Mouse (Mus musculus) stomach, embryonic 14.5 days (tissue): ENCODE measurements around the gene Parva. TPM values are rescaled to one million over a fixed set of nuclear protein-coding genes. Genes with fewer than 3 reads are reported as not detected.
A peak's percentile ranks its signal among the peaks of the same experiment; 100 is the strongest.

Experiments
- ATAC-seq: fragments of 200-750 bp; cut with Nextera tagmentation; 2 replicates; pipeline ENCODE4 v1.8.0; 2017; ENCODE audit warnings: low read depth, moderate TSS enrichment; ENCODE audit not compliant: insufficient number of reproducible peaks, insufficient read depth, low FRiP score
- H3K27ac ChIP-seq: fragments of 300-500 bp; sonication (generic); 2 replicates; pipeline ENCODE4 v1.5.1; 2014; ENCODE audit warnings: mild to moderate bottlenecking, low read length, moderate library complexity, mixed read lengths
- H3K27me3 ChIP-seq: fragments of 300-500 bp; sonication (generic); 2 replicates; pipeline ENCODE4 v1.6.1; 2014; ENCODE audit warnings: low read length, control low read depth, mixed read lengths; ENCODE audit not compliant: control insufficient read depth, insufficient read depth
- H3K36me3 ChIP-seq: fragments of 300-500 bp; sonication (generic); 2 replicates; pipeline ENCODE4 v1.6.1; 2014; ENCODE audit warnings: mild to moderate bottlenecking, control low read depth, low read length, moderate library complexity, mixed read lengths; ENCODE audit not compliant: control insufficient read depth, insufficient read depth
- H3K4me1 ChIP-seq: fragments of 300-500 bp; sonication (generic); 2 replicates; pipeline ENCODE4 v1.6.1; 2014; ENCODE audit warnings: low read length, control low read depth, mixed read lengths; ENCODE audit not compliant: control insufficient read depth, insufficient read depth
- H3K4me2 ChIP-seq: fragments of 300-500 bp; sonication (generic); replicated peaks from 2 replicates; pipeline ENCODE4 v1.6.1; 2014; ENCODE audit warnings: low read depth, low read length, control low read depth
- H3K4me3 ChIP-seq: fragments of 300-500 bp; sonication (generic); 2 replicates; pipeline ENCODE4 v1.5.1; 2014; ENCODE audit warnings: low read depth, low read length, control low read depth
- H3K9ac ChIP-seq: fragments of 300-500 bp; sonication (generic); replicated peaks from 2 replicates; pipeline ENCODE4 v1.6.1; 2014; ENCODE audit warnings: low read depth, mild to moderate bottlenecking, control low read depth, low read length, moderate library complexity, mixed read lengths
- H3K9me3 ChIP-seq: fragments of 300-500 bp; sonication (generic); 2 replicates; pipeline ENCODE4 v1.6.1; 2016; ENCODE audit warnings: low read depth, low read length, control low read depth; ENCODE audit not compliant: control insufficient read depth
- WGBS: fragments of 180-500 bp; shearing (Covaris S2); extraction: QIAGEN DNeasy Blood & Tissue Kit; methylation state at CpG from one replicate; pipeline ENCODE4 v1.1.7; 2014; 5-methylcytosine and 5-hydroxymethylcytosine counted together
- polyA plus RNA-seq: library from polyadenylated mRNA; unstranded; fragments of >200 nt; fragmentation: Nextera tagmentation; extraction: Ambion mirVana; gene quantifications from 2 replicates; pipeline ENCODE4 v1.2.1, GENCODE M21; 2014

The Parva gene
- polyA plus RNA-seq, 1 experiment from 2014 or later: 128 TPM

DNA sequence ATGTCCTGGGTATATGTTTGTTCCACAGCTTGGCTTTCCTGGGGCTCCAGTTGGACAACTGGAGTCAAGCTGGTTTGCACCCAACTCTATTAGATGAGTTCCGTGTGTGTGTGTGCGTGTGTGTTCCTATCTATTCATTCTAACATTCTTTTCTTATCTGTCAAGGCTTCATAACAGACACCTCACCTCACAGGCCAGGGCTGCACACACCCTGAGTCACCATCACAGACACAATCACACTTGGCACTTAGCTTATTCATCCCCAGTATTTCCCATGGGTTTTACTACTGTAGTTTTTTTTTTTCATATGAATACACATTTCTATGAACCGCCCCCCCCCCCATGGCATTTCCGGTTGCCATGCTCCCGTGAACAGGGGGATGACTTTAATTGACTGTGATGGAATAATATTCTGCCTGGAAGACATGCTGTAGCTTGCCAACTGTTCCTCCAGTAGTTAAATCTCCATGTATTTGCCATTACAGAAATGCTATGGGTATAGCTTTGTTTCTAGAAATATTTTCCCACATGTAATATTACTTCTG lies 28.3 kb downstream of the Parva start:
- Histone ChIP-seq H3K4me2 (no peak overlapping the region), H3K9me3 (no peaks in the 10 kb centered on the region), H3K4me1 (peaks cover 38% of the 10 kb centered on the region), H3K9ac (no peak overlapping the region), H3K27ac (no peak overlapping the region), H3K27me3 (no peaks in the 10 kb centered on the region), H3K36me3 (no peaks in the 10 kb centered on the region), H3K4me3 (no peak overlapping the region)
- no peak for ATAC-seq
- WGBS: 78% methylated on average over 5 of the region's 5 CpGs

DNA sequence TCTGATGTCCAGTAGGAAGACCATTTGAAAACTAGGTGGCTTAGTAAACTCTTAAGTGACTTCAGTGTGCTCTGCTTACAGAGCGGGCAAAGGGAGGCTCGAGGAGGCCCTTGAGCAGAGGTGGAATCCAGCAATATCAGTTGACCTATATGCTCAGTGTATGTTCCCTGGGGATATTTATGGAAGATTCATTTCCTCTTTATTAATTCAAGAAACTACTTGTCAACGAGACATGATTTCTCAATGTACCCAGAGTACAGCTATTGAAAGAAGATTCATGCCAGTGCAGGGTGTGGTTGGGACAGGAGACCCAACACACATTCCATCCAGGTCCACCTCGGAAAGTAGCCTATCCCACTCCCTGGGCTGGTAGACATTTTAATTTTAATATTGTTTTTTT lies 30.1 kb downstream of the Parva start:
- no peak overlapping the region for H3K9ac ChIP-seq
- WGBS: 78% methylated on average over 4 of the region's 4 CpGs
- H3K4me1 ChIP-seq: peaks cover 36% of the 10 kb centered on the region

DNA sequence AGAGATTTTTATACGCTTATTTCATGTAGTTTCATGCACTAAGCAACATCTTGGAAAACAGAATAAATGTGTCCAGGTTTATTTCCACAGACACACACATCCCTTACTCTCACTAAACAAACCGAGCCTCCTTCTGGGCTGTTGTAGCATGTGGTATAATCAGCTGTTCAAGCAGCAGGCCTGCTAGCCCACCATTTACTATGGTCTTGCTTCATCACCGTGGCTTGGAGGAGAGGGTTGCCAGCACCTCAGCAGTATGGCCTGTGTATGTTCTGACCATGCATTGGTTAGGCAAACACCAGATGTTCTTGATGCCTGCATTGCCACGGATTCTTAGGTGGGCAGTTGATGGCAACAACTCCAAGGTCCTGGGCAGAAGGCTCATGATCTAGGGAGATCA lies 30.6 kb downstream of the Parva start:
- no peak overlapping the region for H3K9ac ChIP-seq
- H3K9me3 ChIP-seq: no peaks in the 10 kb centered on the region
- H3K4me2 ChIP-seq: no peak overlapping the region
- H3K36me3 ChIP-seq: no peaks in the 10 kb centered on the region
- no peak overlapping the region for H3K27ac ChIP-seq
- no peaks in the 10 kb centered on the region for H3K27me3 ChIP-seq
- peaks cover 37% of the 10 kb centered on the region for H3K4me1 ChIP-seq
- WGBS: 85% methylated on average over 4 of the region's 4 CpGs
- no peak overlapping the region for H3K4me3 ChIP-seq
- ATAC-seq: no peak

More for the DNA sequence above, 30.1 kb downstream of the Parva start:
- H3K27me3 ChIP-seq: no peaks in the 10 kb centered on the region
- no peak overlapping the region for H3K27ac ChIP-seq
- ATAC-seq: no peak
- no peaks in the 10 kb centered on the region for H3K9me3 ChIP-seq
- H3K4me2 ChIP-seq: no peak overlapping the region
- H3K4me3 ChIP-seq: no peak overlapping the region
- no peaks in the 10 kb centered on the region for H3K36me3 ChIP-seq

- no peak for ATAC-seq
- no peaks in the 10 kb centered on the region for H3K9me3 ChIP-seq
- H3K4me1 ChIP-seq: peaks cover 42% of the 10 kb centered on the region
- no peaks in the 10 kb centered on the region for H3K36me3 ChIP-seq
- no peak overlapping the region for H3K4me2 ChIP-seq
- WGBS: 59% methylated on average over 5 of the region's 5 CpGs
- H3K9ac ChIP-seq: no peak overlapping the region
- H3K4me3 ChIP-seq: no peak overlapping the region
- H3K27me3 ChIP-seq: no peaks in the 10 kb centered on the region
- H3K27ac ChIP-seq: 0 out of 2 replicates have a peak overlapping the region, but pooled peaks have one; percentile 52
Observed at GRCm38 (mm10) chr7:112458440-112458839, 31.1 kb downstream of the Parva start.

- peak overlapping the region; percentile 11; the same call in 1 of the 2 replicates for H3K4me2 ChIP-seq
- 2% methylated on average over 2 of the region's 2 CpGs for WGBS
- H3K9ac ChIP-seq: no peak overlapping the region
- ATAC-seq: no peak
- H3K27me3 ChIP-seq: no peaks in the 10 kb centered on the region
- no peak overlapping the region for H3K4me3 ChIP-seq
- no peaks in the 10 kb centered on the region for H3K9me3 ChIP-seq
- peak overlapping the region; percentile 90 for H3K27ac ChIP-seq
- peaks cover 52% of the 10 kb centered on the region for H3K4me1 ChIP-seq
- no peaks in the 10 kb centered on the region; the same call in 1 of the 2 replicates for H3K36me3 ChIP-seq
Observed at GRCm38 (mm10) chr7:112463074-112463473, 35.8 kb downstream of the Parva start.

- Histone ChIP-seq H3K9me3 (no peaks in the 10 kb centered on the region), H3K36me3 (no peaks in the 10 kb centered on the region; the same call in 1 of the 2 replicates), H3K4me1 (peaks cover 48% of the 10 kb centered on the region), H3K9ac (no peak overlapping the region), H3K4me3 (no peak overlapping the region), H3K27me3 (no peaks in the 10 kb centered on the region), H3K4me2 (no peak overlapping the region), H3K27ac (peak overlapping the region; percentile 98; the same call in 1 of the 2 replicates)
- no peak for ATAC-seq
- WGBS: 69% methylated on average over 3 of the region's 3 CpGs
Observed at GRCm38 (mm10) chr7:112465920-112466319, 38.6 kb downstream of the Parva start.

DNA sequence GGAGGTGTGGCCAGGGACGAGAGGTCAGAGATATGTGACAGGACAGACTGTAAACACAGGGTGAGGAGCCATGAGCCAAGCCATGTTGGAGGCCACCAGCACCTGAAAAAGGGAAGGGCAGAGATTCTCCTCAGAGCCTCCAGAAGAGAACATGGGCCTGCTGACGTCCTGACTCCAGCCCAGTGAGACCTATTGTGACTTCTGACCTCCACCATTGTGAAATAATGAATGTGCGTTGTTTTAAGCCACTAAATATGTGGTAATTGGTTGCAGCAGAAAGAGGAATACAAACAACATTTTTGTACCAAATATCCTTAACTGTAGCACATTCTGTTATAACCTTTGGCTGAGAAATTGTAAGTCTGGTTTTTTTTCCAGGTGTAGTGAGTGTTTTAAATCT lies 39.5 kb downstream of the Parva start:
- 68% methylated on average over 3 of the region's 3 CpGs for WGBS
- ATAC-seq: no peak
- no peaks in the 10 kb centered on the region for H3K27me3 ChIP-seq
- peak overlapping the region; percentile 98 for H3K27ac ChIP-seq
- no peak overlapping the region for H3K9ac ChIP-seq
- peaks cover 55% of the 10 kb centered on the region for H3K4me1 ChIP-seq
- H3K4me2 ChIP-seq: no peak overlapping the region
- H3K9me3 ChIP-seq: no peaks in the 10 kb centered on the region
- H3K36me3 ChIP-seq: no peaks in the 10 kb centered on the region; the same call in 1 of the 2 replicates
- H3K4me3 ChIP-seq: no peak overlapping the region

- Histone ChIP-seq H3K9me3 (no peaks in the 10 kb centered on the region), H3K36me3 (no peaks in the 10 kb centered on the region; the same call in 1 of the 2 replicates), H3K4me1 (peaks cover 56% of the 10 kb centered on the region), H3K4me3 (no peak overlapping the region), H3K27ac (peak overlapping the region; percentile 98), H3K27me3 (no peaks in the 10 kb centered on the region), H3K9ac (no peak overlapping the region), H3K4me2 (no peak overlapping the region)
- 12% methylated on average over 11 of the region's 11 CpGs for WGBS
- peak; percentile 95 for ATAC-seq
Observed at GRCm38 (mm10) chr7:112467687-112468111, 40.4 kb downstream of the Parva start.

DNA sequence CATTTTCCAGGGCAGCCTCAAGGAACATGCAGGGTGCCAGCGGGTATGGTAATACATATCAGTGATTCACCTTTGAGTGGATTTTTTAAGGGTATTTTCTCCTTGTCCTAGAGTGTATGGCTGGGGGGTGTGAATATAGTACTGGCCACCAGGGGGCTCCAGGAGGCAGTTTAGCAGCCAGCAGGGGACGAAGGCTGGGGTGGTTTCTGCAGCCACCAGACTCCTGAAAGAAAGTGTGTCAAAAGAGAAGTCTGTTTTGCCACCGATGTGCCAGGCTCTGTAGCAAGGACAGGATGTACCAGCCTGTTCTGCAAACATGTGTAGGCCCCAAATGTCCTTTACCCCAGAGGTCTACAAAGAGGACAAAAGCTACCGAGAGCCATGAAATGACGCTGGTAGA lies 42.5 kb downstream of the Parva start:
- H3K9me3 ChIP-seq: no peaks in the 10 kb centered on the region
- H3K9ac ChIP-seq: no peak overlapping the region
- H3K4me3 ChIP-seq: no peak overlapping the region
- WGBS: 42% methylated on average over 5 of the region's 5 CpGs
- no peak for ATAC-seq
- no peak overlapping the region for H3K27ac ChIP-seq
- H3K27me3 ChIP-seq: no peaks in the 10 kb centered on the region
- no peaks in the 10 kb centered on the region; the same call in 1 of the 2 replicates for H3K36me3 ChIP-seq
- H3K4me1 ChIP-seq: peaks cover 52% of the 10 kb centered on the region
- H3K4me2 ChIP-seq: no peak overlapping the region
